Mouse (Mus musculus): Measurements from ENCODE around the gene Tmem131. TPM values are rescaled to one million over a fixed set of nuclear protein-coding genes. Genes with fewer than 3 reads are reported as not detected.

The Tmem131 gene
- polyA plus RNA-seq, 1 experiment, result 77.7 TPM

GRCm38 (mm10) chr1:36840959-36841358 is 102.5 kb downstream of the Tmem131 start:
- Histone ChIP-seq H3K36me3 (ENCODE audit: control insufficient read depth, insufficient read depth, low read length, poor library complexity, severe bottlenecking) (peaks cover 42% of the 10 kb centered on the region), H3K9me3 (replicated peaks; ENCODE audit: control insufficient read depth, insufficient read depth, low read length, poor library complexity, severe bottlenecking) (no peaks in the 10 kb centered on the region), H3K27ac (ENCODE audit: insufficient read depth, low read length) (no peak overlapping the region), H3K4me1 (ENCODE audit: control insufficient read depth, insufficient read depth, low read length) (peaks cover 6% of the 10 kb centered on the region), H3K4me3 (ENCODE audit: low read depth, low read length) (no peak overlapping the region), H3K27me3 (ENCODE audit: control insufficient read depth, insufficient read depth, low read length, poor library complexity, severe bottlenecking) (no peaks in the 10 kb centered on the region), H3K9ac (ENCODE audit: low read depth, poor library complexity, severe bottlenecking) (no peak overlapping the region)
- no peak for TF ChIP-seq CTCF (IDR thresholded peaks at IDR 0.05; ENCODE audit: low read depth, low read length)
- no peak for TF ChIP-seq EP300 (IDR thresholded peaks at IDR 0.05; ENCODE audit: insufficient read depth, low read depth, low read length)

- Histone ChIP-seq H3K4me3 (ENCODE audit: low read depth, low read length) (no peak overlapping the region), H3K9me3 (replicated peaks; ENCODE audit: control insufficient read depth, insufficient read depth, low read length, poor library complexity, severe bottlenecking) (no peaks in the 10 kb centered on the region), H3K27ac (ENCODE audit: insufficient read depth, low read length) (no peak overlapping the region), H3K27me3 (ENCODE audit: control insufficient read depth, insufficient read depth, low read length, poor library complexity, severe bottlenecking) (no peaks in the 10 kb centered on the region), H3K36me3 (ENCODE audit: control insufficient read depth, insufficient read depth, low read length, poor library complexity, severe bottlenecking) (peaks cover 50% of the 10 kb centered on the region), H3K4me1 (ENCODE audit: control insufficient read depth, insufficient read depth, low read length) (peaks cover 3% of the 10 kb centered on the region), H3K9ac (ENCODE audit: low read depth, poor library complexity, severe bottlenecking) (no peak overlapping the region)
- TF ChIP-seq EP300 (IDR thresholded peaks at IDR 0.05; ENCODE audit: insufficient read depth, low read depth, low read length), result no peak
- no peak for TF ChIP-seq POLR2A (IDR thresholded peaks at IDR 0.05; ENCODE audit: insufficient read depth, low read length)
- TF ChIP-seq CTCF (IDR thresholded peaks at IDR 0.05; ENCODE audit: low read depth, low read length), result no peak
Measured at GRCm38 (mm10) chr1:36839858-36840257, 103.6 kb downstream of the Tmem131 start.

GRCm38 (mm10) chr1:36836274-36836954 is 107.1 kb downstream of the Tmem131 start:
- H3K9ac ChIP-seq (ENCODE audit: low read depth, poor library complexity, severe bottlenecking), result no peak overlapping the region
- TF ChIP-seq EP300 (IDR thresholded peaks at IDR 0.05; ENCODE audit: insufficient read depth, low read depth, low read length), result no peak
- H3K4me3 ChIP-seq (ENCODE audit: low read depth, low read length), result no peak overlapping the region
- H3K9me3 ChIP-seq (replicated peaks; ENCODE audit: control insufficient read depth, insufficient read depth, low read length, poor library complexity, severe bottlenecking), result no peaks in the 10 kb centered on the region
- no peaks in the 10 kb centered on the region for H3K27me3 ChIP-seq (ENCODE audit: control insufficient read depth, insufficient read depth, low read length, poor library complexity, severe bottlenecking)
- H3K4me1 ChIP-seq (ENCODE audit: control insufficient read depth, insufficient read depth, low read length), result peaks cover 2% of the 10 kb centered on the region
- peaks cover 62% of the 10 kb centered on the region for H3K36me3 ChIP-seq (ENCODE audit: control insufficient read depth, insufficient read depth, low read length, poor library complexity, severe bottlenecking)
- no peak overlapping the region for H3K27ac ChIP-seq (ENCODE audit: insufficient read depth, low read length)

- Histone ChIP-seq H3K9ac (ENCODE audit: low read depth, poor library complexity, severe bottlenecking) (no peak overlapping the region), H3K36me3 (ENCODE audit: control insufficient read depth, insufficient read depth, low read length, poor library complexity, severe bottlenecking) (peaks cover 55% of the 10 kb centered on the region), H3K4me3 (ENCODE audit: low read depth, low read length) (no peak overlapping the region)
Measured at GRCm38 (mm10) chr1:36835593-36835992, 107.9 kb downstream of the Tmem131 start.

GRCm38 (mm10) chr1:36834090-36834489 is 109.4 kb downstream of the Tmem131 start:
- Histone ChIP-seq H3K36me3 (ENCODE audit: control insufficient read depth, insufficient read depth, low read length, poor library complexity, severe bottlenecking) (peaks cover 49% of the 10 kb centered on the region), H3K27ac (ENCODE audit: insufficient read depth, low read length) (no peak overlapping the region), H3K4me1 (ENCODE audit: control insufficient read depth, insufficient read depth, low read length) (peaks cover 2% of the 10 kb centered on the region)

More at GRCm38 (mm10) chr1:36835593-36835992, 107.9 kb downstream of the Tmem131 start:
- H3K9me3 ChIP-seq (replicated peaks; ENCODE audit: control insufficient read depth, insufficient read depth, low read length, poor library complexity, severe bottlenecking), result no peaks in the 10 kb centered on the region
- H3K27me3 ChIP-seq (ENCODE audit: control insufficient read depth, insufficient read depth, low read length, poor library complexity, severe bottlenecking), result no peaks in the 10 kb centered on the region
- no peak overlapping the region for H3K27ac ChIP-seq (ENCODE audit: insufficient read depth, low read length)
- H3K4me1 ChIP-seq (ENCODE audit: control insufficient read depth, insufficient read depth, low read length), result peaks cover 2% of the 10 kb centered on the region
- no peak for TF ChIP-seq EP300 (IDR thresholded peaks at IDR 0.05; ENCODE audit: insufficient read depth, low read depth, low read length)
- TF ChIP-seq CTCF (IDR thresholded peaks at IDR 0.05; ENCODE audit: low read depth, low read length), result no peak
- no peak for TF ChIP-seq POLR2A (IDR thresholded peaks at IDR 0.05; ENCODE audit: insufficient read depth, low read length)

More at GRCm38 (mm10) chr1:36834090-36834489, 109.4 kb downstream of the Tmem131 start:
- no peaks in the 10 kb centered on the region for H3K27me3 ChIP-seq (ENCODE audit: control insufficient read depth, insufficient read depth, low read length, poor library complexity, severe bottlenecking)
- no peak overlapping the region for H3K9ac ChIP-seq (ENCODE audit: low read depth, poor library complexity, severe bottlenecking)
- no peaks in the 10 kb centered on the region for H3K9me3 ChIP-seq (replicated peaks; ENCODE audit: control insufficient read depth, insufficient read depth, low read length, poor library complexity, severe bottlenecking)
- TF ChIP-seq CTCF (IDR thresholded peaks at IDR 0.05; ENCODE audit: low read depth, low read length) (no peak), POLR2A (IDR thresholded peaks at IDR 0.05; ENCODE audit: insufficient read depth, low read length) (no peak), EP300 (IDR thresholded peaks at IDR 0.05; ENCODE audit: insufficient read depth, low read depth, low read length) (no peak)
- H3K4me3 ChIP-seq (ENCODE audit: low read depth, low read length), result no peak overlapping the region
